In the genomic region with DNA sequence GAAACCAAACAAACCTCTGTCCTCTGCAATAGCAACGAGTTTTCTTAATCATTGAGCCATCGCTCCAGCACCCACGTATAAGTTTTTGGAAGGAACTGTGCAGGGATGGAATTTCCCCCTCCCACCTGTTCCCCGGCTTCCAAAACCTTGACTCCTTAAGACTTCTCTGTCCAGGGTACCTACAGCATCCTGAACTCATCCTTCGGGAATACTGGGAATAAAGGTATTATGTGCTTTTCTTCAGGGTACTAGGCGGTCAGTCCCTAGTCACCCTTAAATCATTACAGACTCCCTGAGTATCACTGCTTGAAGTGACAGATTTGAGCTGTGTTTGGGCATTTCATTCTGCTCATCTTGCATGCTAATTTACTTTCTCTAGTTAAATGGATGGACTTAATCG, we compare ENCODE assay signal across 9 mouse cellular contexts. TPM values are rescaled to one million over a fixed set of nuclear protein-coding genes. Genes with fewer than 3 reads are reported as not detected.
DNase-seq lines count a peak whose midpoint lies in the region; ATAC-seq lines count a peak whose summit lies in the region.
"Had no signal": no experiment of that assay in that cellular context is flagged by ENCODE, and none has a peak within 500 bp of the region (broad histone marks: within the 10 kb centered on the region; RNA-seq: fewer than 3 reads in every experiment).

No protein-coding gene starts in this region.

- no peaks in the 10 kb centered on the region for H3K4me1 ChIP-seq in intestine, embryonic 14.5 days (replicated peaks; ENCODE audit: control insufficient read depth, insufficient read depth, low read length)
- H3K4me1 ChIP-seq in intestine, embryonic 15.5 days (replicated peaks) = no peaks in the 10 kb centered on the region
- H3K4me1 ChIP-seq in embryonic facial prominence, embryonic 13.5 days = peaks cover 5% of the 10 kb centered on the region; the same call in 1 of the 2 replicates
- no peaks in the 10 kb centered on the region for H3K4me1 ChIP-seq in hindbrain, embryonic 11.5 days (replicated peaks; ENCODE audit: control insufficient read depth, insufficient read depth, low read length)
- H3K4me1 ChIP-seq in midbrain, embryonic 12.5 days = peaks cover 10% of the 10 kb centered on the region

- intact Hi-C loops in left cerebral cortex, postnatal 36 days (cut with DNase I) = no loop called here

- no peak for DNase-seq in intestine, embryonic 14.5 days (ENCODE audit: low spot score)
- DNase-seq in hindbrain, embryonic 11.5 days (ENCODE audit: low spot score) = no peak
- DNase-seq in adrenal gland, adult 8-10 months = no peak
- no peak for DNase-seq in left cerebral cortex, postnatal 36 days (ENCODE audit: low spot score in 2 of 2)
- no peak for DNase-seq in layer of hippocampus, adult 18-20 months (ENCODE audit: low spot score in 2 of 2)
- DNase-seq: lung, adult 18-20 months had no signal

- H3K36me3 ChIP-seq in intestine, embryonic 14.5 days (ENCODE audit: control insufficient read depth, insufficient read depth, low read length) = no peaks in the 10 kb centered on the region
- no peaks in the 10 kb centered on the region for H3K36me3 ChIP-seq in intestine, embryonic 15.5 days
- H3K36me3 ChIP-seq in embryonic facial prominence, embryonic 13.5 days = no peaks in the 10 kb centered on the region
- no peaks in the 10 kb centered on the region for H3K36me3 ChIP-seq in hindbrain, embryonic 11.5 days (ENCODE audit: control insufficient read depth, insufficient read depth, low read length)
- no peaks in the 10 kb centered on the region for H3K36me3 ChIP-seq in midbrain, embryonic 12.5 days

- H3K4me3 ChIP-seq in intestine, embryonic 14.5 days (ENCODE audit: low read depth, low read length) = peak overlapping the region; percentile 56; the same call in 1 of the 2 replicates
- H3K4me3 ChIP-seq in intestine, embryonic 15.5 days (replicated peaks) = no peak overlapping the region
- H3K4me3 ChIP-seq in embryonic facial prominence, embryonic 13.5 days = peak overlapping the region; percentile 58
- H3K4me3 ChIP-seq in hindbrain, embryonic 11.5 days (ENCODE audit: low read depth, low read length) = no peak overlapping the region
- no peak overlapping the region for H3K4me3 ChIP-seq in midbrain, embryonic 12.5 days

- H3K9ac ChIP-seq in intestine, embryonic 14.5 days (ENCODE audit: low read length) = no peak overlapping the region
- H3K9ac ChIP-seq in intestine, embryonic 15.5 days = no peak overlapping the region
- no peak overlapping the region for H3K9ac ChIP-seq in embryonic facial prominence, embryonic 13.5 days
- no peak overlapping the region for H3K9ac ChIP-seq in hindbrain, embryonic 11.5 days (ENCODE audit: low read depth, low read length)
- no peak overlapping the region; the same call in 1 of the 2 replicates for H3K9ac ChIP-seq in midbrain, embryonic 12.5 days (replicated peaks)

- peak overlapping the region; percentile 87 for H3K4me2 ChIP-seq in intestine, embryonic 14.5 days (ENCODE audit: low read length)
- H3K4me2 ChIP-seq in intestine, embryonic 15.5 days (replicated peaks) = no peak overlapping the region; the same call in 1 of the 2 replicates
- H3K4me2 ChIP-seq in embryonic facial prominence, embryonic 13.5 days = peak overlapping the region; percentile 84
- no peak overlapping the region for H3K4me2 ChIP-seq in hindbrain, embryonic 11.5 days (replicated peaks; ENCODE audit: low read depth, low read length)
- H3K4me2 ChIP-seq in midbrain, embryonic 12.5 days (replicated peaks) = peak overlapping the region; percentile 62

- 43% methylated on average over 7 of the region's 7 CpGs for WGBS in intestine, embryonic 14.5 days
- WGBS in intestine, embryonic 15.5 days = 47% methylated on average over 7 of the region's 7 CpGs
- WGBS in embryonic facial prominence, embryonic 13.5 days = 35% methylated on average over 7 of the region's 7 CpGs
- whole genome bisulfite sequencing in hindbrain, embryonic 11.5 days = 44% methylated on average over 7 of the region's 7 CpGs
- 37% methylated on average over 7 of the region's 7 CpGs for WGBS in midbrain, embryonic 12.5 days

- H3K9me3 ChIP-seq in intestine, embryonic 14.5 days (ENCODE audit: control insufficient read depth, low read length) = no peaks in the 10 kb centered on the region
- H3K9me3 ChIP-seq in intestine, embryonic 15.5 days = no peaks in the 10 kb centered on the region
- H3K9me3 ChIP-seq in embryonic facial prominence, embryonic 13.5 days = no peaks in the 10 kb centered on the region
- no peaks in the 10 kb centered on the region for H3K9me3 ChIP-seq in hindbrain, embryonic 11.5 days (ENCODE audit: control insufficient read depth, low read length)
- no peaks in the 10 kb centered on the region for H3K9me3 ChIP-seq in midbrain, embryonic 12.5 days

- H3K27me3 ChIP-seq in intestine, embryonic 14.5 days (replicated peaks; ENCODE audit: control insufficient read depth, insufficient read depth, low read length) = no peaks in the 10 kb centered on the region
- H3K27me3 ChIP-seq in intestine, embryonic 15.5 days (replicated peaks) = no peaks in the 10 kb centered on the region
- no peaks in the 10 kb centered on the region for H3K27me3 ChIP-seq in embryonic facial prominence, embryonic 13.5 days
- H3K27me3 ChIP-seq in hindbrain, embryonic 11.5 days (ENCODE audit: control insufficient read depth, insufficient read depth, low read length) = 0 out of 2 replicates have a peak, but pooled peaks cover 2% of the 10 kb centered on the region
- H3K27me3 ChIP-seq in midbrain, embryonic 12.5 days = no peaks in the 10 kb centered on the region; the same call in 1 of the 2 replicates

- no peak overlapping the region for H3K27ac ChIP-seq in intestine, embryonic 14.5 days (ENCODE audit: low read depth)
- no peak overlapping the region for H3K27ac ChIP-seq in intestine, embryonic 15.5 days
- no peak overlapping the region for H3K27ac ChIP-seq in embryonic facial prominence, embryonic 13.5 days
- H3K27ac ChIP-seq in hindbrain, embryonic 11.5 days (ENCODE audit: low read depth, low read length) = peak overlapping the region; percentile 70; the same call in 1 of the 2 replicates
- peak overlapping the region; percentile 77 for H3K27ac ChIP-seq in midbrain, embryonic 12.5 days (replicated peaks)

- no peak for ATAC-seq in intestine, embryonic 14.5 days (replicated peaks; ENCODE audit: low FRiP score, low TSS enrichment, low read depth)
- ATAC-seq in intestine, embryonic 15.5 days = no peak
- ATAC-seq in embryonic facial prominence, embryonic 13.5 days (ENCODE audit: insufficient number of reproducible peaks, insufficient read depth, low FRiP score, low TSS enrichment, low read depth) = no peak
- no peak for ATAC-seq in hindbrain, embryonic 11.5 days (ENCODE audit: low FRiP score)
- ATAC-seq in midbrain, embryonic 12.5 days (ENCODE audit: low FRiP score, low read depth) = no peak

RNA-seq across cellular contexts. Expression of a gene that starts 16.0 kb away (rescaled TPM):
- polyA plus RNA-seq in intestine, embryonic 14.5 days (2014; fragmentation: Nextera tagmentation; extraction: Ambion mirVana) = 3.5 and 3.8 TPM in 2 replicates
- 4.2 and 5.0 TPM in 2 replicates for polyA plus RNA-seq in intestine, embryonic 15.5 days (2015; fragmentation: Nextera tagmentation; extraction: Ambion mirVana)
- polyA plus RNA-seq in embryonic facial prominence, embryonic 13.5 days (2015; fragmentation: Nextera tagmentation; extraction: Ambion mirVana) = 6.7 and 9.8 TPM in 2 replicates
- polyA plus RNA-seq in hindbrain, embryonic 11.5 days (2014; fragmentation: Nextera tagmentation; extraction: Ambion mirVana) = 28.3 and 33.0 TPM in 2 replicates
- polyA plus RNA-seq in midbrain, embryonic 12.5 days (2016; fragmentation: Nextera tagmentation; extraction: Ambion mirVana) = 51.7 and 54.4 TPM in 2 replicates
- 1 to 10 TPM; 4.2 to 6.3 (median 5.3) TPM for total RNA-seq in adrenal gland, adult 8-10 months (2022)
- total RNA-seq in left cerebral cortex, postnatal 36 days (2021) = 1 to 10 TPM; 6.8 to 6.9 TPM
- 1 to 10 TPM; 8.3 to 9.7 TPM for total RNA-seq in layer of hippocampus, adult 18-20 months (2021)

RNA-seq across cellular contexts. Expression of a gene that starts 22.5 kb away (rescaled TPM):
- polyA plus RNA-seq in intestine, embryonic 14.5 days (2014; fragmentation: Nextera tagmentation; extraction: Ambion mirVana) = 15.3 and 16.0 TPM in 2 replicates
- polyA plus RNA-seq in intestine, embryonic 15.5 days (2015; fragmentation: Nextera tagmentation; extraction: Ambion mirVana) = 8.3 and 9.1 TPM in 2 replicates
- 10.6 and 11.9 TPM in 2 replicates for polyA plus RNA-seq in embryonic facial prominence, embryonic 13.5 days (2015; fragmentation: Nextera tagmentation; extraction: Ambion mirVana)
- polyA plus RNA-seq in hindbrain, embryonic 11.5 days (2014; fragmentation: Nextera tagmentation; extraction: Ambion mirVana) = 19.0 and 20.2 TPM in 2 replicates
- polyA plus RNA-seq in midbrain, embryonic 12.5 days (2016; fragmentation: Nextera tagmentation; extraction: Ambion mirVana) = 20.3 and 21.0 TPM in 2 replicates
- 10 to 100 TPM; 20.8 to 28.6 (median 27.2) TPM for total RNA-seq in adrenal gland, adult 8-10 months (2022)
- total RNA-seq in left cerebral cortex, postnatal 36 days (2021) = 10 to 100 TPM; 20.1 to 27.6 TPM
- total RNA-seq in layer of hippocampus, adult 18-20 months (2021) = 10 to 100 TPM; 33.3 to 33.4 TPM

Comparison
In these comparisons a context has a peak if more than half of its experiments do, and no peak if none do; other contexts are left out.
1. H3K4me2 ChIP-seq: peak in intestine, embryonic 14.5 days (single experiment), embryonic facial prominence, embryonic 13.5 days (single experiment) and midbrain, embryonic 12.5 days (single experiment); none in intestine, embryonic 15.5 days (single experiment) and hindbrain, embryonic 11.5 days (single experiment).
2. H3K4me3 ChIP-seq: peak in intestine, embryonic 14.5 days (single experiment) and embryonic facial prominence, embryonic 13.5 days (single experiment); none in intestine, embryonic 15.5 days (single experiment), hindbrain, embryonic 11.5 days (single experiment) and midbrain, embryonic 12.5 days (single experiment).
3. H3K27ac ChIP-seq: peak in hindbrain, embryonic 11.5 days (single experiment) and midbrain, embryonic 12.5 days (single experiment); none in intestine, embryonic 14.5 days (single experiment), intestine, embryonic 15.5 days (single experiment) and embryonic facial prominence, embryonic 13.5 days (single experiment).